Mouse (Mus musculus) ES-E14 (cell line): ENCODE data around the gene Trafd1. TPM values are rescaled to one million over a fixed set of nuclear protein-coding genes. Genes with fewer than 3 reads are reported as not detected.
A peak's percentile ranks its signal among the peaks of the same experiment; 100 is the strongest.
"Not testable (repeated sequence)": the region's sequence is repeated elsewhere in the genome, so short reads cannot be mapped to it uniquely, and the experiment has no call there.

Source experiments
- DNase-seq: peaks from one replicate; pipeline ENCODE4 v3.0.0-alpha.2; 2013; ENCODE audit warnings: low read depth, low spot score
- H3K27ac ChIP-seq: 2 replicates; pipeline ENCODE4 v1.5.1; 2012; ENCODE audit warnings: low read depth, mild to moderate bottlenecking, low read length, moderate library complexity, mixed read lengths; ENCODE audit not compliant: poor library complexity, insufficient read depth, severe bottlenecking
- H3K36me3 ChIP-seq: 2 replicates; pipeline ENCODE4 v1.6.1; 2012; ENCODE audit warnings: mild to moderate bottlenecking, low read length, moderate library complexity, mixed read lengths; ENCODE audit not compliant: control insufficient read depth, poor library complexity, insufficient read depth, severe bottlenecking
- H3K4me1 ChIP-seq, 2 experiments: fragments of 150-350 bp in 1 of 2; sonication (generic) in 1 of 2; 2 replicates each; pipeline ENCODE4 v1.6.1; 2012; ENCODE audit warnings: low read length in 2 of 2, mild to moderate bottlenecking in 1 of 2, mixed read lengths in 1 of 2; ENCODE audit not compliant: control insufficient read depth in 2 of 2, insufficient read depth in 2 of 2, poor library complexity in 1 of 2
- H3K4me3 ChIP-seq, 2 experiments: fragments of 150-350 bp in 1 of 2; sonication (generic) in 1 of 2; 2 replicates each; pipeline ENCODE4 v1.5.1; 2012; ENCODE audit warnings: low read length in 2 of 2, low read depth in 1 of 2, mild to moderate bottlenecking in 1 of 2, mixed read lengths in 1 of 2; ENCODE audit not compliant: insufficient read depth in 1 of 2, poor library complexity in 1 of 2, severe bottlenecking in 1 of 2
- H3K9ac ChIP-seq: 2 replicates; pipeline ENCODE4 v1.6.1; 2012; ENCODE audit warnings: low read depth, mild to moderate bottlenecking, low read length, mixed read lengths; ENCODE audit not compliant: poor library complexity, insufficient read depth, severe bottlenecking
- H3K9me3 ChIP-seq: fragments of 150-350 bp; sonication (generic); 2 replicates; pipeline ENCODE4 v1.6.1; 2012; ENCODE audit warnings: low read depth, mild to moderate bottlenecking, low read length; ENCODE audit not compliant: control insufficient read depth, insufficient read depth
- CHD2 ChIP-seq: IDR thresholded peaks from 2 replicates; pipeline ENCODE4 v1.6.1; 2014; ENCODE audit warnings: mild to moderate bottlenecking, low read depth, low read length, inconsistent platforms
- HCFC1 ChIP-seq: IDR thresholded peaks from 2 replicates; pipeline ENCODE4 v1.6.1; 2012; ENCODE audit warnings: low read length, inconsistent platforms, borderline replicate concordance; ENCODE audit not compliant: insufficient read depth
- MAFK ChIP-seq: IDR thresholded peaks from 2 replicates; pipeline ENCODE4 v1.6.1; 2014; ENCODE audit warnings: mild to moderate bottlenecking, low read depth, low read length, inconsistent platforms; ENCODE audit not compliant: insufficient read depth
- ZC3H11A ChIP-seq: IDR thresholded peaks from 2 replicates; pipeline ENCODE4 v1.6.1; 2012; ENCODE audit warnings: low read depth, mild to moderate bottlenecking, inconsistent platforms, low read length, borderline replicate concordance
- ZNF384 ChIP-seq: IDR thresholded peaks from 2 replicates; pipeline ENCODE4 v1.6.1; 2012; ENCODE audit warnings: low read depth, low read length, inconsistent platforms
- in situ Hi-C, 2 experiments: fragments of 600-800 bp; cut with MboI; formaldehyde crosslinking; loops; one replicate each; pipeline ENCODE4 v1.15.1; 2025; ENCODE audit warnings: low sequenced_read_pairs in 2 of 2, inconsistent platforms in 1 of 2; ENCODE audit not compliant: unreplicated experiment in 2 of 2
- total RNA-seq: library from RNA; depleted of rRNA; stranded (reverse); fragments of 300-350 nt; gene quantifications from 2 replicates; pipeline ENCODE4 v1.2.3, GENCODE M21; 2012

Gene Trafd1
- total RNA-seq, 1 experiment = 13.8 TPM

GRCm38 (mm10) chr5:121334454-121334853 is 51.0 kb downstream of the Trafd1 start:
- H3K36me3 ChIP-seq = peaks cover 27% of the 10 kb centered on the region; the same call in 1 of the 2 replicates
- in situ Hi-C loops = no loop called here
- TF ChIP-seq HCFC1 = no peak
- no peak for TF ChIP-seq CHD2
- no peak for TF ChIP-seq ZNF384
- TF ChIP-seq MAFK = no peak
- TF ChIP-seq ZC3H11A = no peak
- no peak for DNase-seq
- peaks cover 0 to 3% of the 10 kb centered on the region in 2 experiments; a peak in 1 of 4 replicates for H3K4me1 ChIP-seq
- no peak overlapping the region for H3K4me3 ChIP-seq
- H3K9ac ChIP-seq = no peak overlapping the region
- H3K9me3 ChIP-seq = no peaks in the 10 kb centered on the region
- H3K27ac ChIP-seq = no peak overlapping the region

- no peak for DNase-seq
- no peak overlapping the region for H3K27ac ChIP-seq
- peaks cover 29% of the 10 kb centered on the region; the same call in 1 of the 2 replicates for H3K36me3 ChIP-seq
- TF ChIP-seq ZC3H11A = no peak
- no peak for TF ChIP-seq MAFK
- TF ChIP-seq HCFC1 = no peak
- no peak for TF ChIP-seq CHD2
- no peak for TF ChIP-seq ZNF384
- no peak overlapping the region for H3K9ac ChIP-seq
- H3K4me1 ChIP-seq = peaks cover 0 to 3% of the 10 kb centered on the region in 2 experiments; a peak in 1 of 4 replicates
- no peaks in the 10 kb centered on the region for H3K9me3 ChIP-seq
- H3K4me3 ChIP-seq = no peak overlapping the region
- in situ Hi-C loops = no loop called here
Observed at GRCm38 (mm10) chr5:121333976-121334375, 51.5 kb downstream of the Trafd1 start.

GRCm38 (mm10) chr5:121331731-121332130 is 53.7 kb downstream of the Trafd1 start:
- H3K4me1 ChIP-seq = peaks cover 0 to 5% of the 10 kb centered on the region in 2 experiments; a peak in 2 of 4 replicates
- H3K9me3 ChIP-seq = no peaks in the 10 kb centered on the region
- H3K36me3 ChIP-seq = peaks cover 31% of the 10 kb centered on the region
- H3K27ac ChIP-seq = 0 out of 2 replicates have a peak overlapping the region, but pooled peaks have one; percentile 13
- TF ChIP-seq MAFK (no peak), ZNF384 (no peak), ZC3H11A (no peak), HCFC1 (no peak), CHD2 (no peak)
- H3K9ac ChIP-seq = peak overlapping the region; percentile 51; the same call in 1 of the 2 replicates
- no peak for DNase-seq
- in situ Hi-C loops = no loop called here
- H3K4me3 ChIP-seq = peak overlapping the region in 1 of 2 experiments; percentile 5; a peak in 2 of 4 replicates

- H3K27ac ChIP-seq, H3K9ac ChIP-seq, H3K9me3 ChIP-seq, H3K4me1 ChIP-seq, DNase-seq, in situ Hi-C loops: not testable (repeated sequence)
- 0 out of 4 replicates have a peak overlapping the region, but pooled peaks have one; percentile 2 to 19 for H3K4me3 ChIP-seq
- H3K36me3 ChIP-seq = peaks cover 31% of the 10 kb centered on the region
Observed at GRCm38 (mm10) chr5:121330154-121330816, 55.1 kb downstream of the Trafd1 start.
